Mouse (Mus musculus): ENCODE data around the gene Igfn1. TPM values are rescaled to one million over a fixed set of nuclear protein-coding genes. Genes with fewer than 3 reads are reported as not detected.

Gene Igfn1
- polyA plus RNA-seq, 1 experiment = not detected

GRCm38 (mm10) chr1:136010247-136010646, 4.1 kb upstream of the Igfn1 start:
- no peaks in the 10 kb centered on the region for H3K36me3 ChIP-seq (ENCODE audit: control insufficient read depth, insufficient read depth, low read length)
- no peak overlapping the region for H3K27ac ChIP-seq (ENCODE audit: insufficient read depth, low read length)
- peaks cover 2% of the 10 kb centered on the region; the same call in 1 of the 2 replicates for H3K4me1 ChIP-seq (ENCODE audit: control insufficient read depth, insufficient read depth, insufficient read length)
- H3K4me3 ChIP-seq (ENCODE audit: extremely low read depth, insufficient read depth, insufficient read length) = no peak overlapping the region
- 93% methylated on average over 4 of the region's 4 CpGs for WGBS
- peaks cover 7% of the 10 kb centered on the region for H3K27me3 ChIP-seq (ENCODE audit: control insufficient read depth, insufficient read depth, low read length)
- no peak for TF ChIP-seq POLR2A (IDR thresholded peaks at IDR 0.05; ENCODE audit: low read depth, low read length)
- no peak for TF ChIP-seq CTCF (IDR thresholded peaks at IDR 0.05; ENCODE audit: extremely low read depth, insufficient read depth, insufficient read length, insufficient replicate concordance)
- no peak for DNase-seq (ENCODE audit: low read depth in 1 of 2, low spot score in 2 of 2)

- Histone ChIP-seq H3K4me3 (ENCODE audit: extremely low read depth, insufficient read depth, insufficient read length) (no peak overlapping the region), H3K27ac (ENCODE audit: insufficient read depth, low read length) (no peak overlapping the region), H3K4me1 (ENCODE audit: control insufficient read depth, insufficient read depth, insufficient read length) (peaks cover 2% of the 10 kb centered on the region; the same call in 1 of the 2 replicates), H3K36me3 (ENCODE audit: control insufficient read depth, insufficient read depth, low read length) (no peaks in the 10 kb centered on the region), H3K27me3 (ENCODE audit: control insufficient read depth, insufficient read depth, low read length) (peaks cover 7% of the 10 kb centered on the region)
- WGBS = 16% methylated on average over 8 of the region's 8 CpGs
- TF ChIP-seq CTCF (IDR thresholded peaks at IDR 0.05; ENCODE audit: extremely low read depth, insufficient read depth, insufficient read length, insufficient replicate concordance) (no peak), POLR2A (IDR thresholded peaks at IDR 0.05; ENCODE audit: low read depth, low read length) (no peak)
- no peak for DNase-seq (ENCODE audit: low read depth in 1 of 2, low spot score in 2 of 2)
These were observed 2.0 kb upstream of the Igfn1 start for GRCm38 (mm10) chr1:136008159-136008533.

DNA sequence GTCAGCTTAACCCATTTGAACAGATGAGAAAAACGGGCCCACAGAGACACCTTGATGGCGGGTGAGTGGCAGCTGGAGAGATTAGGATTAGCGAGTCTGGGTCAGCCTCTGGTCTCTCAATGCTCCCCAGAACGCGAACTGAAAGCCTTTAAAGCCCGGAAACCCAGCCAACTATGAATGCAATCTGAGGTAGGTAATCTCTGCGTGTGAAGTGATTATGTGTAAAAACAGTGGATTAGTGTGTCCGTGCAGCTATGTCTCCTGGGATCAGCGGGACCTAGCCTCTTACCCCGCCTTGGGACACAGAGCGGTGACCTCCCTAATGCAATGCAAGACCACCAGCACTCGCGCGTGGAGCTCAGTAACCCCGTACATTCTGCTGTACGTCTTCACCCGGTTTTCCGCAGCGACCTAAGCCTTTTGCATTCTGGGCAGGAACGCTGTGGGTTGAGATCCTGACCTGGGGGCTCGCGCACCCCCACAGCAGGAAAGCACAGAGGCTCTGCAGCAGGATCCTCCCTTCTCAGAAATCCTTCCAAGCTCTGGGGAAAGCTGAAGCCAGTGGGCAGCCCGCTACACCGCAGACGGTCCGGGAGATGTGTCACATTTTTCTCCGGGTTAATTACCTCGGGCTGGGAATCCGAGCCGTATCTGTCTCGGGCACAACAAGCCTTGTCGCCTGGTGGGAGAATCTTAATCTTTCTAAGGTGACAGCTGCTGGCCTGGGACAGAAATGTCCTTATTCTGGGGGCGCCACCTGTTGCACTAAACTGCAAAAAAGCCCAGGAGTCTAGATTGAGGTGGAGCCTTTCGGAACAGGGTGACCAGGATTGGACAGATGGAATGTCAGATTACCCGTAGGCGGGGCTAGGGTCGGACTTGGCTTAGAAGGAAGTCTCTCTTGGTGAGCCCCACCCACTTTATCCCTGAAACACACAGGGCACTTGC, 1.3 kb upstream of the Igfn1 start, which contains the start of gene Tmem9:
Tmem9 (plus strand) TSS at position 940 of the 948 bp plus-strand sequence.
- peaks cover 7% of the 10 kb centered on the region for H3K27me3 ChIP-seq (ENCODE audit: control insufficient read depth, insufficient read depth, low read length)
- TF ChIP-seq CTCF (IDR thresholded peaks at IDR 0.05; ENCODE audit: extremely low read depth, insufficient read depth, insufficient read length, insufficient replicate concordance) (no peak), POLR2A (IDR thresholded peaks at IDR 0.05; ENCODE audit: low read depth, low read length) (no peak)
- 7% methylated on average over 37 of the region's 37 CpGs for WGBS
- peaks cover 2% of the 10 kb centered on the region; the same call in 1 of the 2 replicates for H3K4me1 ChIP-seq (ENCODE audit: control insufficient read depth, insufficient read depth, insufficient read length)
- DNase-seq (ENCODE audit: low read depth in 1 of 2, low spot score in 2 of 2) = peak in 1 of 2 experiments; percentile 36
- H3K36me3 ChIP-seq (ENCODE audit: control insufficient read depth, insufficient read depth, low read length) = no peaks in the 10 kb centered on the region
- peak within 1 kb of the TSS; percentile 39 for H3K4me3 ChIP-seq (ENCODE audit: extremely low read depth, insufficient read depth, insufficient read length)
- H3K27ac ChIP-seq (ENCODE audit: insufficient read depth, low read length) = no peak within 1 kb of the TSS

DNA sequence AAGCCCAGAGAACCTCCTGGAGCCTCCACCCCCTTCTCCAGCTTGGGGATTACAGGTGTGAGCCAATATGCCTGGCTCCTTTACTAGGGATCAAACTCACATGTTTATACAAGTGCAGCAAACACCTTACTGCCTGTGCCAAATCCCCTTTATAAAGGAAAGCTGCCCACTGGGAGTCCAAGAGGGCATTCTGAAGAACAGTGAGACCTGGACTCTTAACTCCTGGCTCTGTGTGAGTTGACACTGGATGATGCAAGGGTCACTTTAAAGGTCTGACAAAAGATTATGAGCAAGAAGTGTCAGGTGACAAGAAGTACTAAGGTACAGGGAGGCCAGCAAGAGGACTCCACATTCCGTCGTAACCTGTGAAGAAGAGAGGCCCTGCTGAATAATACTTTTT, 4.7 kb downstream of the Igfn1 start:
- Histone ChIP-seq H3K27ac (ENCODE audit: insufficient read depth, low read length) (no peak overlapping the region), H3K4me3 (ENCODE audit: extremely low read depth, insufficient read depth, insufficient read length) (no peak overlapping the region), H3K27me3 (ENCODE audit: control insufficient read depth, insufficient read depth, low read length) (no peaks in the 10 kb centered on the region), H3K4me1 (ENCODE audit: control insufficient read depth, insufficient read depth, insufficient read length) (no peaks in the 10 kb centered on the region), H3K36me3 (ENCODE audit: control insufficient read depth, insufficient read depth, low read length) (no peaks in the 10 kb centered on the region)
- TF ChIP-seq POLR2A (IDR thresholded peaks at IDR 0.05; ENCODE audit: low read depth, low read length) = no peak
- no peak for TF ChIP-seq CTCF (IDR thresholded peaks at IDR 0.05; ENCODE audit: extremely low read depth, insufficient read depth, insufficient read length, insufficient replicate concordance)
- WGBS = 97% methylated on average over 2 of the region's 2 CpGs
- DNase-seq (ENCODE audit: low read depth in 1 of 2, low spot score in 2 of 2) = no peak

- Histone ChIP-seq H3K27me3 (ENCODE audit: control insufficient read depth, insufficient read depth, low read length) (no peaks in the 10 kb centered on the region), H3K36me3 (ENCODE audit: control insufficient read depth, insufficient read depth, low read length) (no peaks in the 10 kb centered on the region), H3K4me1 (ENCODE audit: control insufficient read depth, insufficient read depth, insufficient read length) (no peaks in the 10 kb centered on the region), H3K4me3 (ENCODE audit: extremely low read depth, insufficient read depth, insufficient read length) (no peak overlapping the region), H3K27ac (ENCODE audit: insufficient read depth, low read length) (no peak overlapping the region)
- no peak for TF ChIP-seq POLR2A (IDR thresholded peaks at IDR 0.05; ENCODE audit: low read depth, low read length)
- DNase-seq (ENCODE audit: low read depth in 1 of 2, low spot score in 2 of 2) = no peak
- WGBS = 76% methylated on average over 8 of the region's 8 CpGs
These were observed 6.3 kb downstream of the Igfn1 start for GRCm38 (mm10) chr1:135999720-136000287.

DNA sequence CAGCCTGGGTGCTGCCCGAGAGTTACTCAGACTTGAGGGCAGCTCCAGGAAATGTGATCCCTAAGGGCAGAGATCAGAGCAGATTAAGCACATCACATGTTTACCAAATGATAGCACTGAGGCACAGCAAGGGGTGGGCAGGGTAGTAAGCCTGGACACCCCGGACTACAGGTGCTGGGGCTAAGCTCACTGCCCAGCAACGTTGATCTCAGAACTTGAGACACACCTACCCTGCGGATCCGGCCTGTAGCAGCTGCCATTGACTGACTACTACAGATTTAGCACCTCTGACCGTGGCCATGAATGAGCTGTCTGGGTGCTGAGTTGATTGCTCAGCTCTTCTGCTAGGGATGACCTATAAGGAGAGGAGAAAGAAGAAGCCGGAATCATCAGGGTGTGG, 8.6 kb downstream of the Igfn1 start:
- H3K36me3 ChIP-seq (ENCODE audit: control insufficient read depth, insufficient read depth, low read length) = no peaks in the 10 kb centered on the region
- 80% methylated on average over 7 of the region's 7 CpGs for WGBS
- H3K27ac ChIP-seq (ENCODE audit: insufficient read depth, low read length) = no peak overlapping the region
- H3K4me1 ChIP-seq (ENCODE audit: control insufficient read depth, insufficient read depth, insufficient read length) = no peaks in the 10 kb centered on the region
- DNase-seq (ENCODE audit: low read depth in 1 of 2, low spot score in 2 of 2) = no peak
- H3K27me3 ChIP-seq (ENCODE audit: control insufficient read depth, insufficient read depth, low read length) = no peaks in the 10 kb centered on the region
- no peak overlapping the region for H3K4me3 ChIP-seq (ENCODE audit: extremely low read depth, insufficient read depth, insufficient read length)
- TF ChIP-seq CTCF (IDR thresholded peaks at IDR 0.05; ENCODE audit: extremely low read depth, insufficient read depth, insufficient read length, insufficient replicate concordance) (no peak), POLR2A (IDR thresholded peaks at IDR 0.05; ENCODE audit: low read depth, low read length) (no peak)

- Histone ChIP-seq H3K4me1 (ENCODE audit: control insufficient read depth, insufficient read depth, insufficient read length) (no peaks in the 10 kb centered on the region), H3K27ac (ENCODE audit: insufficient read depth, low read length) (no peak overlapping the region), H3K36me3 (ENCODE audit: control insufficient read depth, insufficient read depth, low read length) (no peaks in the 10 kb centered on the region), H3K27me3 (ENCODE audit: control insufficient read depth, insufficient read depth, low read length) (no peaks in the 10 kb centered on the region), H3K4me3 (ENCODE audit: extremely low read depth, insufficient read depth, insufficient read length) (no peak overlapping the region)
- no peak for DNase-seq (ENCODE audit: low read depth in 1 of 2, low spot score in 2 of 2)
- TF ChIP-seq CTCF (IDR thresholded peaks at IDR 0.05; ENCODE audit: extremely low read depth, insufficient read depth, insufficient read length, insufficient replicate concordance) = no peak
- no peak for TF ChIP-seq POLR2A (IDR thresholded peaks at IDR 0.05; ENCODE audit: low read depth, low read length)
- WGBS = 79% methylated on average over 4 of the region's 4 CpGs
These were observed 12.7 kb downstream of the Igfn1 start for GRCm38 (mm10) chr1:135993470-135993869.
